In genomic region chr12:100131655-100132054, GRCm38 (mm10) we compare ENCODE assay signal across 8 mouse cellular contexts. TPM values are rescaled to one million over a fixed set of nuclear protein-coding genes. Genes with fewer than 3 reads are reported as not detected.
A peak's percentile ranks its signal among the peaks of the same experiment; 100 is the strongest.
DNase-seq lines count a peak whose midpoint lies in the region; ATAC-seq and TF ChIP-seq lines count a peak whose summit lies in the region.

No protein-coding gene starts in this region.

- no peak for TF ChIP-seq EP300 in liver, postnatal 0 days (IDR thresholded peaks at IDR 0.05; ENCODE audit: low read depth)

- in situ Hi-C loops in ES-E14 (cut with MboI; ENCODE audit: low sequenced_read_pairs in 2 of 2, unreplicated experiment in 2 of 2): no loop called here

- DNase-seq in CD4-positive helper T cell, adult 2 months (ENCODE audit: low read depth, low spot score): peak; percentile 74
- peak; percentile 54 for DNase-seq in ES-E14 (ENCODE audit: low read depth, low spot score)
- DNase-seq in cerebellum, adult 18-20 months: peak; percentile 79 to 84
- peak; percentile 75 for DNase-seq in liver, postnatal 0 days
- DNase-seq in retina, adult 2 months (ENCODE audit: low read depth, low spot score): peak; percentile 85
- peak; percentile 26 to 77 for DNase-seq in urinary bladder, postnatal 4 days (ENCODE audit: low spot score in 2 of 2)

- no peak overlapping the region for H3K4me2 ChIP-seq in forebrain, embryonic 15.5 days (replicated peaks)
- no peak overlapping the region for H3K4me2 ChIP-seq in intestine, embryonic 15.5 days (replicated peaks)
- no peak overlapping the region for H3K4me2 ChIP-seq in liver, postnatal 0 days (ENCODE audit: low read depth, low read length)

- WGBS in forebrain, embryonic 15.5 days: 39% methylated on average over 8 of the region's 8 CpGs
- 50% methylated on average over 8 of the region's 8 CpGs for WGBS in intestine, embryonic 15.5 days
- 47% methylated on average over 8 of the region's 8 CpGs for WGBS in liver, postnatal 0 days (ENCODE audit: insufficient replicate concordance)

- H3K27me3 ChIP-seq in forebrain, embryonic 15.5 days: no peaks in the 10 kb centered on the region
- H3K27me3 ChIP-seq in intestine, embryonic 15.5 days (replicated peaks): no peaks in the 10 kb centered on the region
- no peaks in the 10 kb centered on the region for H3K27me3 ChIP-seq in liver, postnatal 0 days (ENCODE audit: insufficient read depth, low read length)

- no peak overlapping the region for H3K27ac ChIP-seq in ES-E14 (ENCODE audit: insufficient read depth, low read depth, low read length, poor library complexity, severe bottlenecking)
- no peak overlapping the region for H3K27ac ChIP-seq in forebrain, embryonic 15.5 days (replicated peaks)
- no peak overlapping the region for H3K27ac ChIP-seq in intestine, embryonic 15.5 days
- H3K27ac ChIP-seq in liver, postnatal 0 days (ENCODE audit: low read depth): no peak overlapping the region

- peaks cover 3 to 8% of the 10 kb centered on the region in 2 experiments; a peak in 3 of 4 replicates for H3K4me1 ChIP-seq in ES-E14 (ENCODE audit: control insufficient read depth in 2 of 2, insufficient read depth in 2 of 2, low read length in 2 of 2, poor library complexity in 1 of 2)
- H3K4me1 ChIP-seq in forebrain, embryonic 15.5 days: no peaks in the 10 kb centered on the region
- peaks cover 5% of the 10 kb centered on the region; the same call in 1 of the 2 replicates for H3K4me1 ChIP-seq in intestine, embryonic 15.5 days (replicated peaks)
- H3K4me1 ChIP-seq in liver, postnatal 0 days (ENCODE audit: insufficient read depth): no peaks in the 10 kb centered on the region

- peaks cover 48% of the 10 kb centered on the region for H3K36me3 ChIP-seq in ES-E14 (ENCODE audit: control insufficient read depth, insufficient read depth, low read length, poor library complexity, severe bottlenecking)
- peaks cover 60% of the 10 kb centered on the region for H3K36me3 ChIP-seq in forebrain, embryonic 15.5 days
- H3K36me3 ChIP-seq in intestine, embryonic 15.5 days: peaks cover 24% of the 10 kb centered on the region
- peaks cover 50% of the 10 kb centered on the region for H3K36me3 ChIP-seq in liver, postnatal 0 days (replicated peaks; ENCODE audit: insufficient read depth, low read length)

- no peak overlapping the region for H3K9ac ChIP-seq in ES-E14 (ENCODE audit: insufficient read depth, low read depth, low read length, poor library complexity, severe bottlenecking)
- H3K9ac ChIP-seq in forebrain, embryonic 15.5 days (replicated peaks): no peak overlapping the region
- H3K9ac ChIP-seq in intestine, embryonic 15.5 days: no peak overlapping the region
- H3K9ac ChIP-seq in liver, postnatal 0 days (replicated peaks): no peak overlapping the region

- no peaks in the 10 kb centered on the region for H3K9me3 ChIP-seq in ES-E14 (ENCODE audit: control insufficient read depth, insufficient read depth, low read depth, low read length)
- no peaks in the 10 kb centered on the region for H3K9me3 ChIP-seq in forebrain, embryonic 15.5 days
- no peaks in the 10 kb centered on the region for H3K9me3 ChIP-seq in intestine, embryonic 15.5 days
- H3K9me3 ChIP-seq in liver, postnatal 0 days (ENCODE audit: low read length): no peaks in the 10 kb centered on the region

- peak; percentile 84 for TF ChIP-seq CTCF in liver, postnatal 0 days (IDR thresholded peaks at IDR 0.05; ENCODE audit: low read depth)

- ATAC-seq in forebrain, embryonic 15.5 days (replicated peaks): 0 out of 2 replicates have a peak, but pooled peaks have one; percentile 57
- peak; percentile 50; the same call in 1 of the 2 replicates for ATAC-seq in intestine, embryonic 15.5 days
- 0 out of 2 replicates have a peak, but pooled peaks have one; percentile 38 for ATAC-seq in liver, postnatal 0 days

- no peak overlapping the region for H3K4me3 ChIP-seq in ES-E14 (ENCODE audit: insufficient read depth in 1 of 2, low read depth in 1 of 2, low read length in 2 of 2, poor library complexity in 1 of 2, severe bottlenecking in 1 of 2)
- no peak overlapping the region for H3K4me3 ChIP-seq in forebrain, embryonic 15.5 days
- no peak overlapping the region for H3K4me3 ChIP-seq in intestine, embryonic 15.5 days (replicated peaks)
- no peak overlapping the region for H3K4me3 ChIP-seq in liver, postnatal 0 days (ENCODE audit: low read depth, low read length)

TF ChIP-seq in ES-E14, 5 proteins besides CTCF, POLR2A, EP300 and RAD21:
- TF ChIP-seq ZNF384 (IDR thresholded peaks at IDR 0.05; ENCODE audit: low read depth, low read length) (peak; percentile 96), HCFC1 (IDR thresholded peaks at IDR 0.05; ENCODE audit: borderline replicate concordance, insufficient read depth, low read length) (no peak), ZC3H11A (IDR thresholded peaks at IDR 0.05; ENCODE audit: borderline replicate concordance, low read depth, low read length) (peak; percentile 7; the same call in 1 of the 2 replicates)
TF ChIP-seq in ES-E14: peak in this region for 2.

RNA-seq across cellular contexts. Expression of gene Psmc1, which starts 21.7 kb away (rescaled TPM):
- total RNA-seq in ES-E14 (2012; rRNA removed): 178 and 264 TPM in 2 replicates
- 272 and 277 TPM in 2 replicates for polyA plus RNA-seq in forebrain, embryonic 15.5 days (2015; fragmentation: Nextera tagmentation; extraction: Ambion mirVana)
- 228 and 235 TPM in 2 replicates for polyA plus RNA-seq in intestine, embryonic 15.5 days (2015; fragmentation: Nextera tagmentation; extraction: Ambion mirVana)
- 117 and 118 TPM in 2 replicates for polyA plus RNA-seq in liver, postnatal 0 days (2015; fragmentation: Nextera tagmentation; extraction: Ambion mirVana)

RNA-seq across cellular contexts. Expression of gene Nrde2, which starts 27.8 kb away (rescaled TPM):
- 36.4 and 41.8 TPM in 2 replicates for total RNA-seq in ES-E14 (2012; rRNA removed)
- 16.5 and 16.6 TPM in 2 replicates for polyA plus RNA-seq in forebrain, embryonic 15.5 days (2015; fragmentation: Nextera tagmentation; extraction: Ambion mirVana)
- 10.2 and 12.1 TPM in 2 replicates for polyA plus RNA-seq in intestine, embryonic 15.5 days (2015; fragmentation: Nextera tagmentation; extraction: Ambion mirVana)
- 3.5 and 4.7 TPM in 2 replicates for polyA plus RNA-seq in liver, postnatal 0 days (2015; fragmentation: Nextera tagmentation; extraction: Ambion mirVana)
